Mouse (Mus musculus) liver, embryonic 14.5 days (tissue): Measurements from ENCODE around the gene Cdh22. TPM values are rescaled to one million over a fixed set of nuclear protein-coding genes. Genes with fewer than 3 reads are reported as not detected.

Experiments
- ATAC-seq: fragments of 200-750 bp; cut with Nextera tagmentation; 2 replicates; pipeline ENCODE4 v1.8.0; 2017; ENCODE audit warnings: moderate number of reproducible peaks, mild to moderate bottlenecking, moderate library complexity; ENCODE audit not compliant: insufficient read depth
- DNase-seq, 3 experiments: peaks; one replicate each; pipeline ENCODE4 v3.0.0-alpha.2; 2012 to 2013; ENCODE audit warnings: low read depth in 3 of 3, low spot score in 3 of 3
- H3K27ac ChIP-seq: fragments of 300-500 bp; sonication (generic); 2 replicates; pipeline ENCODE4 v1.5.1; 2014; ENCODE audit warnings: moderate library complexity, mild to moderate bottlenecking, control low read depth, inconsistent platforms
- H3K27me3 ChIP-seq: fragments of 300-500 bp; sonication (generic); 2 replicates; pipeline ENCODE4 v1.6.1; 2014; ENCODE audit warnings: mild to moderate bottlenecking, low read length, moderate library complexity; ENCODE audit not compliant: control insufficient read depth, insufficient read depth
- H3K36me3 ChIP-seq: fragments of 300-500 bp; sonication (generic); replicated peaks from 2 replicates; pipeline ENCODE4 v1.6.1; 2014; ENCODE audit warnings: low read depth; ENCODE audit not compliant: control insufficient read depth, insufficient read depth
- H3K4me1 ChIP-seq, 2 experiments: fragments of 200-500 bp in 1 of 2; fragments of 300-500 bp in 1 of 2; sonication (generic) in 1 of 2; replicated peaks; 2 replicates each; pipeline ENCODE4 v1.6.1; 2012 to 2014; ENCODE audit warnings: antibody characterized with exemption in 1 of 2, inconsistent platforms in 1 of 2, low read length in 1 of 2; ENCODE audit not compliant: control insufficient read depth in 2 of 2, insufficient read depth in 2 of 2
- H3K4me2 ChIP-seq: fragments of 300-500 bp; sonication (generic); 2 replicates; pipeline ENCODE4 v1.6.1; 2014; ENCODE audit warnings: low read depth, mild to moderate bottlenecking, control low read depth, moderate library complexity
- H3K4me3 ChIP-seq, 2 experiments: fragments of 200-500 bp in 1 of 2; fragments of 300-500 bp in 1 of 2; sonication (generic) in 1 of 2; 2 replicates each; pipeline ENCODE4 v1.5.1; 2012 to 2014; ENCODE audit warnings: low read depth in 2 of 2, low read length in 2 of 2, mild to moderate bottlenecking in 2 of 2, control low read depth in 1 of 2, inconsistent platforms in 1 of 2, moderate library complexity in 1 of 2; ENCODE audit not compliant: insufficient read depth in 1 of 2
- H3K9ac ChIP-seq: fragments of 300-500 bp; sonication (generic); replicated peaks from 2 replicates; pipeline ENCODE4 v1.6.1; 2014; ENCODE audit warnings: mild to moderate bottlenecking, control low read depth, moderate library complexity
- H3K9me3 ChIP-seq: fragments of 300-500 bp; sonication (generic); 2 replicates; pipeline ENCODE4 v1.6.1; 2016; ENCODE audit warnings: low read length, mixed read lengths; ENCODE audit not compliant: control insufficient read depth
- CTCF ChIP-seq: IDR thresholded peaks from 2 replicates; pipeline ENCODE4 v1.5.1; 2016; ENCODE audit warnings: antibody characterized with exemption, low read depth, control low read depth
- EP300 ChIP-seq: IDR thresholded peaks from 2 replicates; pipeline ENCODE4 v1.6.1; 2016; ENCODE audit warnings: antibody characterized with exemption, low read depth
- WGBS: fragments of 180-500 bp; shearing (Covaris S2); extraction: QIAGEN DNeasy Blood & Tissue Kit; methylation state at CpG from one replicate; pipeline ENCODE4 v1.1.7; 2014; ENCODE audit not compliant: insufficient replicate concordance; 5-methylcytosine and 5-hydroxymethylcytosine counted together
- polyA plus RNA-seq, 2 experiments: library from polyadenylated mRNA; depleted of rRNA in 1 of 2; stranded (reverse) in 1 of 2; unstranded in 1 of 2; fragments of >200 nt; fragmentation: Nextera tagmentation in 1 of 2; extraction: Ambion mirVana in 1 of 2; gene quantifications; 2 replicates each; pipeline versions ENCODE4 v1.2.1 to v1.2.3; 2012 to 2014

Cdh22 gene
- polyA plus RNA-seq, 2 experiments = 0.02 TPM; not detected in 1

- Histone ChIP-seq H3K27ac (no peak overlapping the region), H3K4me1 (no peaks in the 10 kb centered on the region), H3K27me3 (no peaks in the 10 kb centered on the region), H3K4me3 (no peak overlapping the region), H3K4me2 (no peak overlapping the region), H3K36me3 (no peaks in the 10 kb centered on the region), H3K9me3 (no peaks in the 10 kb centered on the region), H3K9ac (no peak overlapping the region)
- WGBS = 67% methylated on average over 4 of the region's 4 CpGs
- ATAC-seq (no peak), DNase-seq (no peak)
- no peak for TF ChIP-seq CTCF
- no peak for TF ChIP-seq EP300
These were observed 148.0 kb downstream of the Cdh22 start for GRCm38 (mm10) chr2:165086634-165087033.

- Histone ChIP-seq H3K27me3 (peaks cover 14% of the 10 kb centered on the region), H3K4me3 (no peak overlapping the region), H3K4me1 (no peaks in the 10 kb centered on the region), H3K9ac (no peak overlapping the region), H3K4me2 (no peak overlapping the region), H3K9me3 (no peaks in the 10 kb centered on the region), H3K36me3 (no peaks in the 10 kb centered on the region), H3K27ac (no peak overlapping the region)
- DNase-seq (no peak), ATAC-seq (no peak)
- WGBS = 21% methylated on average over 7 of the region's 7 CpGs
- TF ChIP-seq CTCF (no peak), EP300 (no peak)
These were observed 153.4 kb downstream of the Cdh22 start for GRCm38 (mm10) chr2:165081257-165081656.

- no peaks in the 10 kb centered on the region for H3K36me3 ChIP-seq
- no peak for TF ChIP-seq CTCF
- TF ChIP-seq EP300 = no peak
- H3K27me3 ChIP-seq = peaks cover 14% of the 10 kb centered on the region
- no peak overlapping the region for H3K4me3 ChIP-seq
- no peak for DNase-seq
- no peaks in the 10 kb centered on the region for H3K4me1 ChIP-seq
- H3K27ac ChIP-seq = no peak overlapping the region
- no peak overlapping the region for H3K4me2 ChIP-seq
- WGBS = 17% methylated on average over 9 of the region's 9 CpGs
- H3K9me3 ChIP-seq = no peaks in the 10 kb centered on the region
- ATAC-seq = no peak
- no peak overlapping the region for H3K9ac ChIP-seq
These were observed 154.0 kb downstream of the Cdh22 start for GRCm38 (mm10) chr2:165080657-165081056.

DNA sequence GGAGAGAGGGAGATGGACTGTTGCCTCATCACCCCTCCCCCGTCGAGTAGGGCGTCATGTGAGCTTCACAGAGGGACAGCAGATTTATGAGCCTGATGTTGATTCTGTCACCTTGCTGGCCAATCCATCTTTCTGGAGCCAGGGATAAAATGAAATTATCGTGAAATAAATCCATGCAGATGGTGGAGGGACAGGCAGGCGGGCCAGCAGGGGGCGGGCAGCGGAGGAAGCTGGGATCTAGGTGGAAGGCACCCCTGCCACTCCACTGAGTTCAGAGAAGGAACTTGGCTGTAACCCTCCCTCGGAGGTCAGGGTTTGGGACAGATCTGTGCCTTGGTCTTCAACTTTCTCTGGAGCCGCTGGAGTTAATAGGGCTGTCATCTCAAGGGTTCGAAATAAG, 156.0 kb downstream of the Cdh22 start:
- Histone ChIP-seq H3K9ac (no peak overlapping the region), H3K36me3 (no peaks in the 10 kb centered on the region), H3K4me1 (no peaks in the 10 kb centered on the region), H3K4me3 (no peak overlapping the region), H3K9me3 (no peaks in the 10 kb centered on the region), H3K27me3 (peaks cover 14% of the 10 kb centered on the region), H3K4me2 (no peak overlapping the region), H3K27ac (no peak overlapping the region)
- DNase-seq (no peak), ATAC-seq (no peak)
- TF ChIP-seq EP300 (no peak), CTCF (peak; percentile 39)
- 27% methylated on average over 10 of the region's 10 CpGs for WGBS

- Histone ChIP-seq H3K27ac (no peak overlapping the region), H3K36me3 (no peaks in the 10 kb centered on the region), H3K9me3 (no peaks in the 10 kb centered on the region), H3K4me3 (no peak overlapping the region), H3K9ac (no peak overlapping the region), H3K4me2 (no peak overlapping the region), H3K27me3 (peaks cover 14% of the 10 kb centered on the region), H3K4me1 (no peaks in the 10 kb centered on the region)
- DNase-seq (no peak), ATAC-seq (no peak)
- 42% methylated on average over 8 of the region's 8 CpGs for WGBS
- TF ChIP-seq CTCF (no peak), EP300 (no peak)
These were observed 156.6 kb downstream of the Cdh22 start for GRCm38 (mm10) chr2:165078045-165078444.
